Mouse (Mus musculus) ovary, postnatal 10 days (tissue): ENCODE measurements around the gene Ncoa4.
A peak's percentile ranks its signal among the peaks of the same experiment; 100 is the strongest.
"Not testable (repeated sequence)": the region's sequence is repeated elsewhere in the genome, so short reads cannot be mapped to it uniquely, and the experiment has no call there.

Experiments
- DNase-seq: peaks from one replicate; pipeline ENCODE4 v3.0.0; 2022; ENCODE audit warnings: low spot score

Ncoa4 gene

DNA sequence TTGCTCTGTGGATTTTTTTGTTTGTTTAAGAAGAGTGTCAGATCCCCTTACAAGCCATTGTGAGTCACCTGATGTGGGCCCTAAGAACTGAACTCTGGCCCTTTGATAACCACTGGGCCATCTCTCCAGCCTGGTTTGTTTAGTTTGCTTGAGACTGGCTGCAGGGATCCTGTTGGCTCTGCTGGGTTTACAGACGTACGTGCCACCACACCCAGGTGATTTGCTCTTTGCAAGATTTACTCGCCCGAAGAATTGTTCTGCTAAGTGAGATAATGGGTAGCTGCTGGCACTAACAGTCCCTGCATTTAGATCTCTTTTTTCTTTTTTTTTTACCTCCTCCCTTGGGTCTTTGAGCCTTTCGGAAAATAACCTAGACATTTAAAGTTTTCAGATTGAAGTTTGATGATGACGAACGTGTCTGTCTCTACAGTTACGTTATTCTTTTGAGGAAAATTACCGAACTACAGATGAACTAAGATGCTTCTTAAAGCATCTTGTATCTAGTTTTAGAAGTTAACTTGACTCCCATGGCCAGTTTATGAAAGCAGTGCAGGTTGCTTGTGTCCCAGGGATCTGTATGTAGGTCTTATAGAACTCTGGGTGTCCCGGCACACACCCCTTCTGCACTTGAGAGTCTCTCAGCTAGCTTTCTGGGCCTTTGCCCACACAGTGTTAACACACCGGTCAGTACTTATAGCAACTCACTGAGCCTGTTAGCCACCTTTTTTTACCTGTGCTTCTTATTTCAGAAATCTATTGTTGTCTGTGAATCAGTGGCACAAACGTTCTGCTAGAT, 1.6 kb downstream of the Ncoa4 start:
- no peak for DNase-seq

GRCm38 (mm10) chr14:32162231-32162630, 2.6 kb downstream of the Ncoa4 start:
- DNase-seq = no peak

DNA sequence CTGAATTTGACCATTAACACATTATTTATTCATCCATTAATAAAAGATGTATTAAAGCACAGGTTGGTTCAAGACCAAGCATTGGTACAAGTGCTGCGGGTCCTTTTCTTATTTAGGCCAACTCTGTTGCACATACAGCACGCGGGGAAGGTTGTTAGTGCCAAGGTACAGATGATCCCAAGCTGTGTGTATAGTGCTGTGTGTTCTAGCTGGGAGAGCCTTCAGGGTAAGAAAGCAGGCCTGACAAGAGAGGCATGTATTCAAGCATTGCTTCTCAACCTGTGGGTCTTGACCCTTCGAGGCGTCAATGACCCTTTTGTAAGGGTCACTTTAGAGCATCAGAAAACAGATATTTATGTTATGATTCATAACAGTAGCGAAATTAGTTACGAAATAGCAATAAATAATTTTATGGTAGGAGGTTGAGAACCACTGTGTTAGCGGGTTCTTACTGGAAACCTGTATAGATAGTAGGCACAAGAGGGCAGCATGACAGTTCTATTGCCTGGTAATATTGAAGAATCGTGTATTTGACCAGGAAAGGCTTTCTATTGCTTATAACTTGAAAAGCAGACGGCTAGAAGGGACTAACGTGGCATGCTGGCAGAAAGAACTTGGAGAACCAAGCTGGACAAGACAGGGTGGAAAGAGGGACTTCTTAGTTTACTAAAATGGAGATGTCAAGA, 3.7 kb downstream of the Ncoa4 start:
- no peak for DNase-seq

GRCm38 (mm10) chr14:32164173-32165051, 4.7 kb downstream of the Ncoa4 start:
- DNase-seq = no peak

DNA sequence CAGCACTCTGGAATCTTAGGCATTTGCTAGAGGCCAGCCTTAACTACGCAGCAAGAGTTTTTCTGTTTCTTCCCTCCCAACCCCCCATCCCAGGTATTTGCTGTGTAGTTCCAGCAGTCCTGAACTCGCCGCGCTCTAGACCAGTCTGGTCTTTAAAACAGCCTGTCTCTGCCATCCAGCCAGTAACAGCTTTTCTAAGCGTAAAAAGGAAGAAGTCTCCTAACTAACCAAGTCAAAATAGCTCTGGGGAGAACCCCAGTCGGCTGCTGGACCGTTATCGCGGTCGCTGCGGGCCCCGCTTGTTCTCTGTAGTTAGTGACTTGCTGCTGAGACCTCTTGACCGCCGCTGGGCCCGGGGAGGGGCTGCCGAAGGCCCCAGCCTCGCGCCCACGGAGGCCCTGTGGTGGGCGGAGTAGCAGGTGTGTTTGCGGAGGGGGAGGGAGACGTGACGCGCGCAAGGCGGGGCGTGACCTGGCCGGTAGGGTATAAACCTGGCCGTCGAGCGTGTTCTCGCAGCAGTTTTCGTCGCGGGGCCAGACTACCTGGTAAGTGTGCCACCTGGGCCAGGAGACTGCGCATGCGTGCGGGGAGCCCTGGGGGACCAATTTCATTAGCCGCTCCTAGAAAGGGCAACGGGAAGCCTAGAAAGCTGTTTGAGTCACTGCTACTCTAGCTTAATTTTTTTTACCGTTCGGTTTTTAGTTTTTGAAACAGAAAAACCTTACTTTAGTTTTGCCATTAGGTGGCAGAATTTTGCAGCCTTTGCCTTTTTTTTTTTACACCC, 5.8 kb downstream of the Ncoa4 start:
- DNase-seq = peak; percentile 60

DNA sequence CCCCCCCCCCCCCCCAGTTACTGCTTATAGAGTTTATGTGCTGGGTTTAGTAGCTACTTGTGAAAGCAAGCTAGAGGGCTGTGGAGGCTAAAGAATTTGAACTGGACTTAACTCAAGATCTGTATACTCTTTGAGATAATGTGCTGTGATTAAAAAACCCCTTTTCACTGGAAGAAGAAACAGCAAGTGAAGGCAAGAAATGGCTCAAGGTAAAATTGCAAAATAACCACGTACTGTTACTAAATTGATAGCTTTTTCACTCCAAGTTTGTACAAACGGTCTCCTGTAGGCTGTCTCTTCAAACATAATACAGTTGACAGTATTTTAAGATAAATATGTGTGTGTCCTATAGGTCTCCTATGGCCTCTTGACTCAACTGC, 6.4 kb downstream of the Ncoa4 start:
- no peak for DNase-seq

- DNase-seq = no peak
Measured at GRCm38 (mm10) chr14:32166840-32167239, 7.2 kb downstream of the Ncoa4 start.

DNA sequence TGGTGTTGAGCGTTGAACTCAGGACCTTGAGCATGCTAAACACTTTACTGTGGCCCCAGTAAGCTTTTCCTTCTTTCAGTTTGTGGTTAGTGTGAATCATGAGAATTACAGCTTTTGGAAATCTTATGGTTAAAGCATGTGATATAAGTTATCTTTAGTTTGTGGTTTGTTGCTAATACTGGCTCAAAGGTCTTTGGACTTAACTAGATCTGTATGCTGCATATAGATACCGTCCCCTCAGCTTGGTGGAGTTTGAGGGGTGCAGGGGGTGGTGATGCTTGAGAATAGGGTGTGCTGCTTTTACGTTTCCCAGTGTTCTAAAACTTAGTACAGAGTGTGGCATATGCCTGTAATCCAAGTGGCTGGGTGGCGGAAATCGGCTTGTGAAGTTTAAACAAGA, 7.7 kb downstream of the Ncoa4 start:
- no peak for DNase-seq

DNA sequence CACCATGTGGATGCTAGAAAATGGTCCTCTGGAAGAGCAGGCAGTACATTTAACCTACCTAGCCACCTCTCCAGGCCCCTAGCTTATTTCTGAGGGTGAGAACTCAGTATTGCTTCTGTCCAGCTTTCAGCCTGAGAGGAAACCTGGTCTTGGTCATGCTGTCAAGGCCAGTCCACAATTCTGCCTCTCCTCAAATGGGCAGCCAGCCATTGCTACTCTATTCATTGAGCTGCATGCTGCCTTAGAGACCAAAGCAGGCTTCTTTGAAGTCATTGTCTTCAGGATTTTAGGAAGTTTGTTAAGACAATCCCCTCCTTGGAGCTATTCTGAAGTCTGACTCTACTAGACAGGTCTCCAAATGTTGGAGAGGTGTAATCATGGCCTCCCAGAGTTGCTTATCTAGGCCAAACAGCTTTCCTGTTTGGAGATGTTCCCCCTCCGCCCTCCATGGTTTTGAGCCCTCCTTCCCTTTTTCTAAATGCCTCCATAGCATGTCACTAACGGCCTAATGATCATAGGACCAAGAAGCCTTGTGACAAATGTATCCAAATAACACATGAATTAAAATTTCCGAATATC, 9.1 kb downstream of the Ncoa4 start:
- no peak for DNase-seq

- no peak for DNase-seq
Measured at GRCm38 (mm10) chr14:32170137-32170536, 10.5 kb downstream of the Ncoa4 start.

GRCm38 (mm10) chr14:32175310-32175709, 15.6 kb downstream of the Ncoa4 start:
- no peak for DNase-seq

DNA sequence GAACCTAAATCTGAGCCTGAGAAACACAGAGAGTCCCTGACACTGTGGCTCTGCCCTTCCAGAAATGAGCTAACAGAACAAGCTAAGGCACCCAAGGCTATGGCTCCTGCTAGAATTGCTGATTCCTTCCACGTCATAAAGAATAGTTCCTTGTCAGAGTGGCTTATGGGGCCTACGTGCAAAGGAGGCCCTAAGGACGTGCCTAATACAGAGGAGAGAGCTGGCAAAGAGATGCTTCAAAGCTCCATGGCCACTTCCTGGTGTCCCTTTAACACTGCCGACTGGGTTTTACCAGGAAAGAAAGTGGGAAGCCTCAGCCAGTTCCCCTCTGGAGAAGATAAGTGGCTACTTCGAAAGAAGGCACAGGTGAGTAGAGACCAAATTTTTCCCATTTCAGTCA, 16.9 kb downstream of the Ncoa4 start:
- not testable (repeated sequence) for DNase-seq

DNA sequence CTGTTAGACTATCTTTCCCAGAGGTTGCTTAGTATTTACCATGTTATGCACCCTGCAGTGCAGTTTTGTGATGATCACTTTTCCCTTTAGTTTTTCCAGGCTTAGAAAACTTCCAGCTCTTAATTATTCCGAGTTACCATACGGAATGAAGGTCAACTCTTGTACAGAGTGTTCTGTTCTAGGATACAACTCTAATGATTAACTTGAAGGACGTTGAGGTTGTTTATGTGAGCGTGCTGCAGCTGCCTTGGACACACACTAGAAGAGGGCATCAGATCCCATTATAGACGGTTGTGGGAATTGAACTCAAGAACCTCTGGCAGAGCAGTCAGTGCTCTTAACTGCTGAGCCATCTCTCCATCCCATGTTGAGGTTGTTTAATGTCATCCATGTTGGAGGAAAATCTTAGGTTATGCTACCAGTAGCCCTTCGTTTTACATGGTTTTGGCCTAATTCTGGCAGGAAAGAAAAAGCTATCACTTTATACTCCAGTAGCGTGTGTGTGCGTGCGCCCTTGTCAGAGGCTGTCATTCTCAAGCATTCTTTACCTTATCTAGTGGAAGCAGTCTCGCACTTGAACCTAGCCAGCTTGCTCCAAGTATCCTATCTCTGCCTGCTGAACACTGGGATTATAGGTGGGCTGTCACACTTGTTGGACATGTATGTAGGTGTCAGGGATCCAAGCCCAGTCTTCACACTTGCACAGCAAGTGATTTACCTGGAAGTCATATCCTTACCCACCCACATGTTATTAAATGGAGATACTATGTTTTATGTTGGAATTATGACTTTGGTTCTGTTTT, 19.9 kb downstream of the Ncoa4 start:
- no peak for DNase-seq

DNA sequence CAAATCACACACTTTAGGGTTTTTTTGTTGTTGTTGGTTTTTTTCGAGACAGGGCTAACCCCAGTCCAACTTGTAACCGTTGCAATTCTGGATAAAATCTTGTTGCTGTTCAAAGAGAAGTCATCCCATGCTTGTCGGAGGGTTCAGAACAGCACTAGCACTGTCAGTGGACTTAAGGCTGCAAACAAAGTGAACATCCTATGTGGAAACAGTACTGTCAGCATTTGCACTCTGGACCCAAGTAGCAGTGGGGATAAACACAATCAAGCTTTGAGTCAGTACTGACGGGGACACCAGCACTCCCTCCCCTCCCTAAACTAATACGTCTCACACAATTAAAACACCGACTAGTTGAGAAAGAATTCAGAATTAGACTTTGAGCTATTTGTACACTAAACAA, 21.2 kb downstream of the Ncoa4 start:
- no peak for DNase-seq

DNA sequence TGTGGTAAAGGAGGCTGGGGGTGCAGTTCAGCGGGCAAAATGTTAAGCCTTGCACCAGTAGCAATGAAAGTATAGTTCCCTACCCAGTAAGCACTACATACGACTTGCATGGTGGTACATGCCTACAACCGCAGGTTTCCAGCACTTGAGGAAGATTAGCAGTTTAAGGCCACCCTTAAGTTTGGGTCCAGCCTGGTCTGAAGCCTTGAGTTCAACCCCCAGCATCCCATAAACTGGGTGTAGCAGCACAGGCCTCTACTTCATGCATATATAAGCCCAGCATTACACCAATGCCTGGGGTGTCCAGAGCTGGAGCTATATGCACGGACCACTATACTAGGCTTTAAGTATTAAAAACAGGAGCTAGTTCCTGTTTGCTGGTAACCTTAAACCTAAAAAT, 24.2 kb downstream of the Ncoa4 start:
- DNase-seq = no peak

- DNase-seq = no peak
Measured at GRCm38 (mm10) chr14:32190627-32191391, 31.1 kb downstream of the Ncoa4 start.

DNA sequence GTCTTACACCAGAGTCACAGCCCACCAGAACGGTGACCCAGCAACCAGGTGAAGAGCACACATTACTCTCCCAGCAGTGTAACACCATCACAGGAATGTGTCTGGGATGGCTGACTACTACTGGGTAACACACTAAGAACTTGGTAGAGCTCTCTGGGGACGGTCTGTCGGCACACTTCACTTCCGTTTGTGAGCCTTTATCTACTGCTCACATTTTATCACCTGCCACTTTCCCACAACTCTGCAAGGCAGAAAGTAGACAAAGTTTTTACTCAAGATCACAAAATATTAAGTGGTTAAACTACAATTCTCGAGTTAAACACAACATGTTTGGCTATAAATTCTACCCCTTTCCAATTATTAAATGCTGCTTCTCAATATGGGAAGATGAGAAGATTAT, 32.3 kb downstream of the Ncoa4 start:
- DNase-seq = no peak

GRCm38 (mm10) chr14:32192437-32192836, 32.8 kb downstream of the Ncoa4 start:
- DNase-seq = no peak

GRCm38 (mm10) chr14:32193557-32193956, 33.9 kb downstream of the Ncoa4 start:
- DNase-seq = not testable (repeated sequence)

DNA sequence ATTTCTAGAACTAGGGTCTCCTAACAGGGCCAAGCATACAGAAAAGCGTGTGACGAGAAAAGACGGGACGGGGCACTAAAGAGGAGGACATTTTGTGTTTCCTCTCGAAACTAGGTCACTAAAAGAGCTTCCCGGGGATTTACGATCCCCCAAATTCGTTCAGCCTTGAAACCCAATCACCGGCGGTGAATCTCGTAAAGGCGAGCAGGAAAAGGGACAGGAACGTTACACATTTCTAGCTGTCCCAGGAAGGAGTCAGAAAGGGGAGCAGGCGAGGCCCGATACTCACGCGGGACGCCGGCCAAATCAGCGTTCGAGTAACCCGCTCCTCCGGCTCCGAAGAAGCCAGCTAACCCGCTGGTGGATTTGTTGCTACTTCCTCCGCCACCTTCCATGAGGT, 41.7 kb downstream of the Ncoa4 start:
- no peak for DNase-seq
